Mouse (Mus musculus) heart, embryonic 11.5 days (tissue): ENCODE data around the gene Kcnj16. TPM values are rescaled to one million over a fixed set of nuclear protein-coding genes. Genes with fewer than 3 reads are reported as not detected.

Source experiments
- ATAC-seq: fragments of 200-750 bp; cut with Nextera tagmentation; replicated peaks from 2 replicates; pipeline ENCODE4 v1.8.0; 2017; ENCODE audit warnings: moderate library complexity; ENCODE audit not compliant: insufficient number of reproducible peaks, low FRiP score, low TSS enrichment
- H3K27ac ChIP-seq: fragments of 300-500 bp; sonication (generic); 2 replicates; pipeline ENCODE4 v1.5.1; 2014; ENCODE audit warnings: mild to moderate bottlenecking, low read depth, low read length
- H3K27me3 ChIP-seq: fragments of 300-500 bp; sonication (generic); 2 replicates; pipeline ENCODE4 v1.6.1; 2014; ENCODE audit warnings: mild to moderate bottlenecking, low read length, mixed read lengths; ENCODE audit not compliant: control insufficient read depth, insufficient read depth
- H3K36me3 ChIP-seq: fragments of 300-500 bp; sonication (generic); 2 replicates; pipeline ENCODE4 v1.6.1; 2014; ENCODE audit warnings: mild to moderate bottlenecking, low read length, moderate library complexity, mixed read lengths; ENCODE audit not compliant: control insufficient read depth, insufficient read depth
- H3K4me1 ChIP-seq: fragments of 300-500 bp; sonication (generic); 2 replicates; pipeline ENCODE4 v1.6.1; 2014; ENCODE audit warnings: low read length; ENCODE audit not compliant: control insufficient read depth, insufficient read depth
- H3K4me2 ChIP-seq: fragments of 300-500 bp; sonication (generic); 2 replicates; pipeline ENCODE4 v1.6.1; 2014; ENCODE audit warnings: mild to moderate bottlenecking, moderate library complexity
- H3K4me3 ChIP-seq: fragments of 300-500 bp; sonication (generic); 2 replicates; pipeline ENCODE4 v1.5.1; 2014; ENCODE audit warnings: low read depth, low read length
- H3K9ac ChIP-seq: fragments of 300-500 bp; sonication (generic); 2 replicates; pipeline ENCODE4 v1.6.1; 2014; ENCODE audit warnings: mild to moderate bottlenecking, low read depth, low read length, moderate library complexity
- H3K9me3 ChIP-seq: fragments of 300-500 bp; sonication (generic); replicated peaks from 2 replicates; pipeline ENCODE4 v1.6.1; 2016; ENCODE audit warnings: low read length; ENCODE audit not compliant: control insufficient read depth
- WGBS: fragments of 180-500 bp; shearing (Covaris S2); extraction: QIAGEN DNeasy Blood & Tissue Kit; methylation state at CpG from one replicate; pipeline ENCODE4 v1.1.7; 2014; ENCODE audit not compliant: insufficient replicate concordance; 5-methylcytosine and 5-hydroxymethylcytosine counted together
- polyA plus RNA-seq: library from polyadenylated mRNA; unstranded; fragments of >200 nt; fragmentation: Nextera tagmentation; extraction: Ambion mirVana; gene quantifications from 2 replicates; pipeline ENCODE4 v1.2.1, GENCODE M21; 2014

The Kcnj16 gene
- polyA plus RNA-seq, 1 experiment from 2014 or later = 0.11 TPM

GRCm38 (mm10) chr11:111022681-111023281, 54.9 kb downstream of the Kcnj16 start:
- Histone ChIP-seq H3K9ac (no peak overlapping the region), H3K27ac (no peak overlapping the region), H3K27me3 (no peaks in the 10 kb centered on the region), H3K9me3 (no peaks in the 10 kb centered on the region), H3K4me3 (no peak overlapping the region), H3K4me1 (no peaks in the 10 kb centered on the region), H3K36me3 (no peaks in the 10 kb centered on the region), H3K4me2 (no peak overlapping the region)
- no peak for ATAC-seq
- 70% methylated on average over 8 of the region's 8 CpGs for WGBS

GRCm38 (mm10) chr11:111042175-111042574, 74.3 kb downstream of the Kcnj16 start:
- Histone ChIP-seq H3K4me2 (no peak overlapping the region), H3K4me1 (no peaks in the 10 kb centered on the region), H3K27ac (no peak overlapping the region), H3K9ac (no peak overlapping the region), H3K4me3 (no peak overlapping the region), H3K27me3 (no peaks in the 10 kb centered on the region), H3K9me3 (no peaks in the 10 kb centered on the region), H3K36me3 (no peaks in the 10 kb centered on the region)
- WGBS = 46% methylated on average over 5 of the region's 5 CpGs
- no peak for ATAC-seq

GRCm38 (mm10) chr11:111043298-111043697, 75.5 kb downstream of the Kcnj16 start:
- H3K9ac ChIP-seq = no peak overlapping the region
- ATAC-seq = no peak
- H3K4me2 ChIP-seq = no peak overlapping the region
- no peak overlapping the region for H3K27ac ChIP-seq
- 78% methylated on average over 4 of the region's 4 CpGs for WGBS
- H3K4me1 ChIP-seq = no peaks in the 10 kb centered on the region
- H3K9me3 ChIP-seq = no peaks in the 10 kb centered on the region
- no peaks in the 10 kb centered on the region for H3K36me3 ChIP-seq
- no peaks in the 10 kb centered on the region for H3K27me3 ChIP-seq
- no peak overlapping the region for H3K4me3 ChIP-seq

GRCm38 (mm10) chr11:111054252-111054651, 86.4 kb downstream of the Kcnj16 start:
- Histone ChIP-seq H3K36me3 (no peaks in the 10 kb centered on the region), H3K9me3 (no peaks in the 10 kb centered on the region), H3K4me3 (no peak overlapping the region), H3K9ac (no peak overlapping the region), H3K4me2 (no peak overlapping the region), H3K4me1 (no peaks in the 10 kb centered on the region), H3K27ac (no peak overlapping the region), H3K27me3 (no peaks in the 10 kb centered on the region)
- no peak for ATAC-seq
- 61% methylated on average over 3 of the region's 3 CpGs for WGBS

GRCm38 (mm10) chr11:111054854-111055822, 87.3 kb downstream of the Kcnj16 start:
- 77% methylated on average over 8 of the region's 8 CpGs for WGBS
- no peak overlapping the region for H3K27ac ChIP-seq
- H3K27me3 ChIP-seq = no peaks in the 10 kb centered on the region
- H3K9me3 ChIP-seq = no peaks in the 10 kb centered on the region
- ATAC-seq = no peak
- no peaks in the 10 kb centered on the region for H3K36me3 ChIP-seq
- H3K4me2 ChIP-seq = no peak overlapping the region
- H3K4me1 ChIP-seq = no peaks in the 10 kb centered on the region
- no peak overlapping the region for H3K4me3 ChIP-seq
- no peak overlapping the region for H3K9ac ChIP-seq

GRCm38 (mm10) chr11:111056030-111056429, 88.2 kb downstream of the Kcnj16 start:
- H3K4me3 ChIP-seq = no peak overlapping the region
- no peaks in the 10 kb centered on the region for H3K9me3 ChIP-seq
- H3K36me3 ChIP-seq = no peaks in the 10 kb centered on the region
- no peak overlapping the region for H3K4me2 ChIP-seq
- no peak for ATAC-seq
- WGBS = 76% methylated on average over 13 of the region's 13 CpGs
- H3K27ac ChIP-seq = no peak overlapping the region
- H3K27me3 ChIP-seq = no peaks in the 10 kb centered on the region
- H3K9ac ChIP-seq = no peak overlapping the region
- H3K4me1 ChIP-seq = no peaks in the 10 kb centered on the region

GRCm38 (mm10) chr11:111057435-111057834, 89.6 kb downstream of the Kcnj16 start:
- WGBS = 83% methylated on average over 4 of the region's 4 CpGs

GRCm38 (mm10) chr11:111059440-111059839, 91.6 kb downstream of the Kcnj16 start:
- H3K27me3 ChIP-seq = no peaks in the 10 kb centered on the region
- ATAC-seq = no peak
- H3K4me1 ChIP-seq = no peaks in the 10 kb centered on the region
- H3K4me2 ChIP-seq = no peak overlapping the region
- H3K36me3 ChIP-seq = no peaks in the 10 kb centered on the region
- no peak overlapping the region for H3K27ac ChIP-seq
- no peak overlapping the region for H3K4me3 ChIP-seq
- H3K9ac ChIP-seq = no peak overlapping the region
- no peaks in the 10 kb centered on the region for H3K9me3 ChIP-seq

More at GRCm38 (mm10) chr11:111057435-111057834, 89.6 kb downstream of the Kcnj16 start:
- Histone ChIP-seq H3K4me3 (no peak overlapping the region), H3K9ac (no peak overlapping the region), H3K36me3 (no peaks in the 10 kb centered on the region), H3K9me3 (no peaks in the 10 kb centered on the region), H3K4me2 (no peak overlapping the region), H3K27ac (no peak overlapping the region), H3K4me1 (no peaks in the 10 kb centered on the region), H3K27me3 (no peaks in the 10 kb centered on the region)
- ATAC-seq = no peak
